Mouse (Mus musculus) ovary, adult 18-20 months (tissue): ENCODE results near the gene 1700013G24Rik.

Experiments
- DNase-seq: peaks from one replicate; pipeline ENCODE4 v3.0.0; 2022; ENCODE audit warnings: low spot score, mixed read lengths

The 1700013G24Rik gene

DNA sequence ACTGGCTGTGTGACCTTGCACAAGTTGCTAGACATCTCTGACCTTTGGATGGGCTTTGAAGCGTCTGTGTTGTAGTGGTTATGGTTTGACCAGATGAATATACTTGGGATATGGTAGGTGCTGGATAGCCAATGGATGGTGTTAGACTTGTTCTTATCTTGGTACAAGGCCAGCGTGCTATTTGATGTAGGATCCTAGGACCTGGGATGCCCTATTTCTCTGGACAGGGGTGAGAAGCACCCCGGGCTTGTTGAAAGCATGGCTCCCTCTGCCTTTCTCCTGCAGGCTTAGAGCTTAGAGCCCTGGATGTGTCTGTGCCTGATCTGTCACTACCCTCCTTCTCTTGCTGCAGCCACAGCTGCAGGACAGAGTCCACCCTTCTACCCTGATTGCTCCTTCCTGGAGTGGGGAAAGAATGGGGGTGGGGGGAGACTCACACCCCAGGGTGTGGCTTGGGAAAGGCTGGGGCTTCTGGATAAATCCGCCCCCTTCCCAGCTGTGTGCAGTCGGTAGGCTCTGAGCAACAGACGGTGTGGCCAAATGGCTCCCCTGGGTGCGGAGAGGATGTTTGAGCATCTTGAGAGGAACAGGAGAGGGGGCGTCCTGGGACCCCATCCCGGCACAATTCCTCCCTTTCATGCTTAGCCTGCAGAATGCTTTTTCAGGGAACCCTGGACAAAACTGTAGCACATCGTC is 23.1 kb downstream of the 1700013G24Rik start:
- no peak for DNase-seq

GRCm38 (mm10) chr4:137476761-137477237 is 23.7 kb downstream of the 1700013G24Rik start:
- DNase-seq: no peak

- DNase-seq: no peak
These were observed 24.5 kb downstream of the 1700013G24Rik start for GRCm38 (mm10) chr4:137477611-137478010.

GRCm38 (mm10) chr4:137478306-137478705 is 25.2 kb downstream of the 1700013G24Rik start:
- no peak for DNase-seq

DNA sequence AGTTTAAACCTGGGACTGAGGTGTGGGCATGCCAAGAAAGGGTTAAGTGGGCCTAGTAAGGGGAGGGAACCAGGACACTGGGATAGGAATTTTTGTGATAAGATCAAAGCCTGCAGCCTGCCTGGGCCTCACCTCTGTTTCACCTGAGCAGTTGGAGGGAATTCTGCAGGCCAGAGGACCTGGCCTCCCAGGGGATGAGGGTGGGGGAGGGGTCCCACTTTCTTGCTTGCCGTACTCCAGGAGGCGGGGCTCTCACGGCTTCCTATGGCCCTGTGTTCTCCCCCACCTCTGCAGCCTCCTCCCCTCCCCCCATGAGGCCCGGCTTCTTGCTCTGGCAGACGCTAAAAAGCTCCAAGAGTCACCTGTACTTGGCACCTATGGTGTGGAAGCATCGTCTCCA is 26.7 kb downstream of the 1700013G24Rik start:
- DNase-seq: no peak

GRCm38 (mm10) chr4:137480191-137480992 is 27.3 kb downstream of the 1700013G24Rik start:
- no peak for DNase-seq

DNA sequence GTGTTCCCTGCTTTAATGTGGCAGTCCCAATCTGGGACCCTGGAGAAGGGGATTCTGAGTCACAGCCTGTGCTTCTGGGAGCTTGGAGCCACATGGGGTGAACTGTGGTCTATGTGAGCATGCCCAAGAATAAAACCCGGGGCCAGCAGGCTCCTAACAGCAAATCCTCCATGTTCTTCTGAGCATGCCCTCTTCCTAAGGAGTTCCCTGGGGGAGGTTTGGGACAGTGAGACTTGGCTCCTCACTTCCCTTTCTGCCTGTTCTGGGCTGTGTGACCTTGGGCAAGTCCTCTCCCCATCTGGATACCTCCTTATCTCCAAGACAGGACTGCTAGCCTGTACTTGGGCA is 27.9 kb downstream of the 1700013G24Rik start:
- no peak for DNase-seq

- no peak for DNase-seq
These were observed 28.4 kb downstream of the 1700013G24Rik start for GRCm38 (mm10) chr4:137481381-137482030.

GRCm38 (mm10) chr4:137483871-137484270 is 30.8 kb downstream of the 1700013G24Rik start:
- DNase-seq: no peak

GRCm38 (mm10) chr4:137484586-137484985 is 31.5 kb downstream of the 1700013G24Rik start:
- peak; percentile 70 for DNase-seq

GRCm38 (mm10) chr4:137485258-137485960 is 32.3 kb downstream of the 1700013G24Rik start:
- no peak for DNase-seq

DNA sequence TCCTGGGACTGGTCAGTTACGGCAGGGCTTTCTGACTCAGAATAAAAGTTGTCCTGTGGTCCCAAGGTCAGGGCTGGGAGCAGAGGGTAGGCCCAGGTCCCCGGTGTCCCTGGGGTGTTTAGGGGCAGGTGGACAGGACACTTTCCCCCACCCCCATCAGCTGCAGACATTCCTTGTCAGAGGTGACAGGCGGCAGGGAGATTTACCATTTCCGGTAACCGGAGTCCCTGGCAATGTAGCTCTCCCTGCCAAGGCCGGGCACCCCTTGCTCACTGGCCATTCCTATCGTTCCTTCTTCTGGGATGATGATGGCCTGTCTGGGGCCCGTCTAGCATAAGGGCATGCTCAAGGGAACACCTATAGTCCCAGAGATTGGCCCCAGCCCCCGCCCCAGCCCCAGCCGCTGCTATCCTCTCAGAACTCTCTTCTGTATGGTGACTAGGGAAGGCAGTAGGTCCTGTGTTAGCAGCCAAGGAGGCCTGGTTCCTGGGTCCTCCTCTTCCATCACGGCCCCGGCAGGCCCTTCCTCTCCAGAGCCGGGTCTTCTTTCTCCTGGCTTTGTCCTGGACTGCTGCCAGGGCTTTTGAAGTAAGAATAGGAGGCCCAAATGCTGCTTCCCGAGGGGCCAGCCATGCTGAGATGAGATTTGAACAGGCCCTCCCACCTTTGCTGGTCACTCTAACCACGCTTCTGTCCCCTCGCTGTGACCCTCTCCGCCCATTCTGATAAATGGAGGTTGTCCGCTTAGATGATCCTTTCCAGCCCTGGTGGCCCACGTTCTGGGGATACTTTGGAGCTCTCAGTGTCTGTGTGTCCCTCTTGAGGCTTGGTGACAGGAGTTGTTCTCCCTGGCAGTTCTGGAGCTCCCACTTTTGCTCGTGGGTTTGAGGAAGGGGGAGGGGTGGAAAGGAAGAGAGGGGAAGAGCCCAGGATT is 33.3 kb downstream of the 1700013G24Rik start:
- DNase-seq: no peak

GRCm38 (mm10) chr4:137487286-137488000 is 34.4 kb downstream of the 1700013G24Rik start:
- DNase-seq: no peak

DNA sequence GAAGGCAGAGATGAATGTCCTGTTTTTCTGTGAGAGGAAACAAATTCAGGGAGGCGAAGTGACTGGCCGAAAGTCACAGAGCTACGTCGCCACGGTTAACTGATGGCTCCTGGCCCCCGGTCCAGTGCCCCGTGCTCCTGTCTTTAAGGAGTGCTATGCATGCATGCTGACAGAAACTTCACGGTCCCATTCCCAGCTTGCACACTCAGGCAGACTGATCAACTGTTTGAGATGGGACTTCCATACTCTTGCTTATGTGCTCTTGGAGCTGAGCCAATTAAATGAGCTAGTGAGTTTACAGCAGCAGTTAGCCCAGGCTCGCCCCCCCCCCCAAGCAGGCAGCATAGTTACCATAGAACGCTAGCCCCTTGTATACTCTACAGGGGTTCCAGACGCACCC is 35.0 kb downstream of the 1700013G24Rik start:
- DNase-seq: no peak

GRCm38 (mm10) chr4:137488571-137489303 is 35.7 kb downstream of the 1700013G24Rik start:
- peak; percentile 58 for DNase-seq

GRCm38 (mm10) chr4:137489996-137490395 is 36.9 kb downstream of the 1700013G24Rik start:
- no peak for DNase-seq

DNA sequence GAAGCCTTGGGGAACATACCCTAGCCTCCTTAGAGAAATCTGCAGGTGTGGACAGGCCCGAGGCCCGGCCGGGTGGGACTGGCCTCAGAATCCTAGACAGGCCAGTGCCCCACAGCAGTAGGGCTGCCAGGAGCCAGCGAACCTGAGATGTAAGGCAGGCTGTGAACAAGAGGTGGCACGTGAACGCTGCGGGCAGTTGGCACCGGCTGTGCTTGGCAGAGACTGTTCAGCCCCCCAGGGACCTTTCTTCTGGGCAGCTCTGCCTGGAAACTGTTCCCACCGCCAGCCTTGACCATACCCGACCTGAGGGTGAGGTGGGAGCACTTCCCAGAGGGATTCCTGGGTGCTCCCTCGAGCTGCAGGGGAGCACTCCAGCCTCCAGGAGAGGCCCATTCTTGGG is 39.5 kb downstream of the 1700013G24Rik start:
- no peak for DNase-seq

- DNase-seq: no peak
These were observed 40.1 kb downstream of the 1700013G24Rik start for GRCm38 (mm10) chr4:137493187-137493586.

- no peak for DNase-seq
These were observed 41.8 kb downstream of the 1700013G24Rik start for GRCm38 (mm10) chr4:137494751-137495500.
